Mouse (Mus musculus) spleen, postnatal 36 days (tissue): ENCODE data around the gene Hoxd8.

Experiments used
- DNase-seq, 2 experiments: peaks; one replicate each; pipeline ENCODE4 v3.0.0; 2022; ENCODE audit warnings: low spot score in 2 of 2, mixed read lengths in 1 of 2

Gene Hoxd8

DNA sequence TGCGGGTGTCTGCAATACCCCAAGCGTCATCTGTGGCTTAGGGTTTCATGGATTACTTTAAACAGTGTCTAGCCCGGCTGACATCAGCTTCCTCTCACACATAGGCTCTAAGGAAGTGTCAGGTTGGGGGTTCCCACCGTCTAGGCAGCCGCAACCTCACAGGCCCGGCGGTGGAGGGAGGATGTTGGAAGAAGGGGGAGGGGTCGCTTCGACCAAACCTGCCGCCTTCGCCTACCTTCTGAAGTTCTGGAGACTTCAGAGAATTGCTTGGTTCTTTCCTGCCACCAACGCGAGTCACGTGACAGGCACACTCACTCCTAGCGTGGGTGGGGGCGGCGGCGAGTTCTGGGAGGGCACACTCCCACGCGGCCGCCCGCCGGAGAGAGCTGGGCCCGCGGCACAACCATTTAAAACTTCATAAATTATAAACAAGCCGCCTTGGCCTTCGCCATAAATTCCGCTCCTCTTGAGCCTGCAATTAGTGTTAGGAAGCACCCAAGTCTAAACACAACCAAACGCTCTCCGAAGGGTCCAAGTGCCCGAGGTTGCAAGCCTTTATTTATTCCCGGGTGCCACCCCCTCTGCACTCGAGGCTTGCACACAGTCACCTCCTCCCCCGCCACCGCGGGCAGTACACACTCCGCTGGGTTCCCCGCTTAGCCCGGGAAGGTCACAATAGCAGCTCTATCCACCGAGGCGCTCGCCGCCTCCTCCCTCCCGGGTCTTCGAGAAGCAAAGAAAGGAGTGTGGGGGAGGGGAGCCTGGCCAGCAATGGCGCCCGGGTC lies 45.1 kb downstream of the Hoxd8 start:
- no peak for DNase-seq

DNA sequence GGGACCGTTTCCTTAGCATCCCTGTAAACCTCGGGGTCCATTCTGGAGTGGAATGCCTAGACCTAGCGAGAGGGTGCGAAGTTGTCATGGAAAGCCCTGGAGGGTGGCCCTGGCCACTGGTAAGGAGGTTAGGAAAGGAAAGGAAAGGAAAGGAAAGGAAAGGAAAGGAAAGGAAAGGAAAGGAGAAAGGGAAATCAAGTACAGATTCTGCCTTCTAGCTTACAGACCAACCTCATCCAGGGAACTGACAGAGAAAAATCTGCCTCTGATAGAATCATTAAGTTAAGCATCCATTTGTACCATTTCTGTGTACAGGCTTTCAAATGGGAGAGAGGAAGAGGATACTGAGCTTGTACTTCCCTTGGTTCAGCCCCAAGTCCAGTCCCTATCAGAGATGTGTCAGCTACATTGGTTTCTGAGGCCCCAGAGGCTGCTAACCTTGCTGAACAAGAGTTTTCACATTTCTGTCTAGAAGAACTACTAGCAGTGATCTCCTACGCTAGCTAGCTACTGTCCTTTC lies 46.4 kb downstream of the Hoxd8 start:
- no peak for DNase-seq

DNA sequence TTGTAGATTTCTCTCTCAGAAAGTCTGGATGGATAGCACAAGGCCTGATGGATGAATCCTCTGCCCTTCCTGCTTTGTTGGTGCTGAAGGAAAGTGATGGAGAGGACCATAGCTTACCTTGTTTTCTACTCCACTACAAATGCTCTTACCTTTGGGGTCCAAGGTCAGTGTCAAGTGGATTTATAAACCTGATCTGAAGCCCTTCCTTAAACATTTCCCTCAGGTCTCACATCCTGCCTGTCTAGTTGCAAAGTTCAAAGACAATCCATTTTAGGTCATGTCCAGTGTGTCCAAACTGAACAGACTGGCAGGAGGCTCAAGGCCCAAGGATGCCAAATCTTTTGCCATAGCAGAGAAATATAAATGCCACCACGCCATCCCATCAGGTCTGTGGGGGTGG lies 47.4 kb downstream of the Hoxd8 start:
- no peak for DNase-seq

DNA sequence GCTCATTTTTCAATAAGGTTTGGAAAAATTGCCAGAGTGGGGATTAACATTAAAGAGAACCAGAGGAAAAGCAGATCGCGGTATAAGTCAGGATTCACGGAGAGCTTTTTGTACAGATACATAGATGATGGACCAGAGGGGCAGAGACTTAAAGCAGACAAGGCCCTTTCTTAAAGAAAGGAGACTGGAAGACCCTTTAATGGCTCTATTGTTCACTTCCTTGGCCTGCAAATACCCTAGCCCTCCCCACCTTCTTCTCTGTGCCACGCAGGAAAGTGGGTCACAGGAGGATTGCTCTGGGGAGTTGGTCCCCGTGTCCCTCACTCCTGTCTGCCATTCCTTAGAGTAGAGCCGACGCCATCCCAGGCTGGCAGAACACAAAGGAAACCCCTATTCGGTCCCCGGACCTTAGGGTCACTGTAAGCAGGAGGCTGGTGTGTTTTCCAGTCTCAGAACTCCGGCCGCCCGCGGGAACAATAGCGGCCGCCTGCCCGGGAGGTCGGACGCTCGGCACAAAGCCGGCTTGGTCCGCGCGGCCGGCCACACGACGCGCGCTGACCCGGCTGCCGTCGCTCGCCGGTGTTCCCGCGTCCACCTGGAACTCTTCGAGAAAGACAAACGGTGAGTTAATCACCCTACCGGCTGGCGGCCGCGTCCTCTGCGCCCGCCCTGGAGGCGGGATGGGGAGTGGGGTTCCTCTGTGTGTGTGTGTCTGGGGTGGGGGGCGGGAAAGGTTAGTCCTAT lies 48.2 kb downstream of the Hoxd8 start:
- no peak for DNase-seq

DNA sequence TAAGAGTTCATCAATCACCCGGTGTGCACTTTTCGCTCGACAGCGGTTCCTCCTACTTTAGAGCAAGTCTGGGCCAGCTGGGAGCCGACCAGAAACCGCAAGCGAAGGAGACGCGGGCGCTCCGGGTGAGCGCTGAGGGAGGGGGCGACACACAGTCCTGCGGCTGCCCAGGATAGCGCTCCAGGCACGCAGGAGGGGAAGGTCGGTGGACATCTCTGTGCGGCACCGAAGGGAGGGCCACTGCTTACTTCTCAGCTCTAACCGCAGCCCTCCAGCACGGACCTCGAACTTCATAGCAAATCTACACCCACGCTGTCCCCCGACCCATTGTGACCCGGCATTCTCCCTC lies 48.7 kb downstream of the Hoxd8 start:
- DNase-seq: no peak

DNA sequence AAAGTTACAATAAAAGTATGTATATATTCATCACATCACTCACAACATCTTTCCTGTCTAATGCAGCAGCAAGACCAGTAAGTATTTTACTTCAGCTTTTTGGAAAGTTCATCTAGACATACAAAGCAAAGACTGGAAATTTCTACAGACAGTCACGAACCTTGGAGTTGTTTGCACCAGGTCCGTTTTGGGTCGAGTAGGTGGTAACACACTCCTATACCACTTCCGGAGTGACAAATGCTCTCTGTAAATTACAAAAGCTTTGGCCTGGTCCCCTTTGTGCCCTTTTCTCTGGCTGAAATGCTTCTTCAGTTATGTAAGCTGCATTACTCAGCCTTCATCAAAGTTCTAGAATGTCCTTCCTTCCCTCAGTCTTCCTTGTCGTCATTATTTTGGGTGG lies 49.3 kb downstream of the Hoxd8 start:
- no peak for DNase-seq
